Mouse (Mus musculus): Measurements from ENCODE around the gene Dedd.

GRCm38 (mm10) chr1:171390101-171390500 is 61.2 kb downstream of the Dedd start:
- no peak for TF ChIP-seq POLR2A (IDR thresholded peaks at IDR 0.05; ENCODE audit: low read depth, low read length)
- no peak for TF ChIP-seq CTCF (IDR thresholded peaks at IDR 0.05; ENCODE audit: extremely low read depth, insufficient read length, insufficient replicate concordance, low read depth, low read length)
